Mouse (Mus musculus) limb, embryonic 10.5 days (tissue): ENCODE data around the gene Dab2ip. TPM values are rescaled to one million over a fixed set of nuclear protein-coding genes. Genes with fewer than 3 reads are reported as not detected.

Experiments
- DNase-seq: peaks from one replicate; pipeline ENCODE4 v3.0.0-alpha.2; 2017; ENCODE audit warnings: low spot score
- H3K27ac ChIP-seq: fragments of 300-500 bp; sonication (generic); 2 replicates; pipeline ENCODE4 v1.5.1; 2016; ENCODE audit warnings: mild to moderate bottlenecking
- H3K27me3 ChIP-seq: fragments of 300-500 bp; sonication (generic); 2 replicates; pipeline ENCODE4 v1.6.1; 2016; ENCODE audit warnings: low read depth, mild to moderate bottlenecking; ENCODE audit not compliant: poor library complexity, severe bottlenecking
- H3K36me3 ChIP-seq: fragments of 300-500 bp; sonication (generic); 2 replicates; pipeline ENCODE4 v1.6.1; 2016; ENCODE audit warnings: mild to moderate bottlenecking, moderate library complexity
- H3K4me1 ChIP-seq: fragments of 300-500 bp; sonication (generic); 2 replicates; pipeline ENCODE4 v1.6.1; 2016
- H3K4me3 ChIP-seq: fragments of 300-500 bp; sonication (generic); 2 replicates; pipeline ENCODE4 v1.5.1; 2016; ENCODE audit warnings: mild to moderate bottlenecking, moderate library complexity
- H3K9me3 ChIP-seq: fragments of 300-500 bp; sonication (generic); replicated peaks from 2 replicates; pipeline ENCODE4 v1.6.1; 2016; ENCODE audit warnings: mild to moderate bottlenecking
- WGBS: fragments of 180-500 bp; shearing (Covaris S2); methylation state at CpG from one replicate; pipeline ENCODE4 v1.1.7; 2016; 5-methylcytosine and 5-hydroxymethylcytosine counted together
- polyA plus RNA-seq: library from polyadenylated mRNA; unstranded; fragments of >200 nt; fragmentation: Nextera tagmentation; extraction: Ambion mirVana; gene quantifications from 2 replicates; pipeline ENCODE4 v1.2.1, GENCODE M21; 2016

The Dab2ip gene
- polyA plus RNA-seq, 1 experiment from 2014 or later = 49.7 TPM

DNA sequence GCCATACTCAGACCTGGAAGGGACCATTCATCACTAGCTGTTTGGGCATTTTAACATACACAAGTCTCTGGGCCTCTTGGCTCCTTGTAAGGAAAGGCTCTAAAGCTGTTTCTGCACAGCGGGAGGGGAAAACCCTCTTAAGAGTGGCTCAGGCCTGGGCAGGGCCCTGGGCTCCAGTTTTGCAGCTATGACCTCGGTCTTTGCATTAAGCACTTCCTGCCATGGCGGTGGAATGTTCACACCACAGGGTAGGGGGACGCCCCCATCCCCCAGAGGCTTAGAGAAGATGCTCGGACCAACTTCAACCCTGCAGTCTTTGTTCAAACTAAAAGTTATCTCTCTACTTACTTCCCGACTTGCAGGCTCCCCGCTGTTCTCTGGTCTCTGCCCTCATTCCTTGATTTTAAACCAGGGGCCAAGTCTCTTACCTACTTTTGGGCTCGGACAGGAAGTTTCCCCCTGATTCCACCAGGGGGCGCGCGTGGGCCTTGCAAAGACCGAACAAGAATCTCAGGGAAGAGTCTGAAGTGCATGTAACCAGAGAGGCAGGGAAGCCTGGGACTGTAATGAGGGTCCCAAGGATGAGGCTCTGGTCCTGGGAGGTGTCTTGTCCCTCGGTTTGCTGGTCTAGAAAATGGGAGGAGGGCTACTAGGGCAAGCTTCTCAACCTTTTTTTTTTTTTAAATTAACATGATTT lies 18.6 kb upstream of the Dab2ip start:
- no peaks in the 10 kb centered on the region for H3K9me3 ChIP-seq
- H3K27me3 ChIP-seq = no peaks in the 10 kb centered on the region
- peak overlapping the region; percentile 81 for H3K27ac ChIP-seq
- 8% methylated on average over 13 of the region's 13 CpGs for WGBS
- DNase-seq = peak; percentile 96
- H3K36me3 ChIP-seq = no peaks in the 10 kb centered on the region
- peaks cover 13% of the 10 kb centered on the region for H3K4me1 ChIP-seq
- H3K4me3 ChIP-seq = peak overlapping the region; percentile 25

DNA sequence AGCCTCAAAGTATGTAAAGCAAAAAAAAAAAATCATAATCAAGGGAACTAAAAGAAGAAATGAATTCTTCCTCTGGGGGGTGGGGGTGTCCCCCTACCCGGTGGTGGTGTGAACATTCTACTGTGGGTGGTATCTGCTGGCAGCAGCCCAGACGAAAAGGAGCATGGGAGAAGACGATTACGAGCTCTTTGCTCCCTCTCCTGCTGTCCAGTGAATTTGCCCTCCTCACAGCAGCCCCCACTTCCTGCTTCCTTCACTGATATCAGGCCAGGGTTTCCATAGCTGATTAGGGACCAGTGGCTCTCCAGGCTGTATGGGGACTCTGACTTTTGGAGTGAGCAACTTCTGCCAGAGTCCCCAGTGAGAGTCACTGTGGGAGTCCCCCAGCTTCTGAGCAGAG lies 17.3 kb upstream of the Dab2ip start:
- no peaks in the 10 kb centered on the region for H3K9me3 ChIP-seq
- H3K4me3 ChIP-seq = no peak overlapping the region
- DNase-seq = no peak
- peaks cover 23% of the 10 kb centered on the region for H3K4me1 ChIP-seq
- WGBS = 47% methylated on average over 4 of the region's 4 CpGs
- no peak overlapping the region for H3K27ac ChIP-seq
- H3K27me3 ChIP-seq = no peaks in the 10 kb centered on the region
- no peaks in the 10 kb centered on the region for H3K36me3 ChIP-seq

DNA sequence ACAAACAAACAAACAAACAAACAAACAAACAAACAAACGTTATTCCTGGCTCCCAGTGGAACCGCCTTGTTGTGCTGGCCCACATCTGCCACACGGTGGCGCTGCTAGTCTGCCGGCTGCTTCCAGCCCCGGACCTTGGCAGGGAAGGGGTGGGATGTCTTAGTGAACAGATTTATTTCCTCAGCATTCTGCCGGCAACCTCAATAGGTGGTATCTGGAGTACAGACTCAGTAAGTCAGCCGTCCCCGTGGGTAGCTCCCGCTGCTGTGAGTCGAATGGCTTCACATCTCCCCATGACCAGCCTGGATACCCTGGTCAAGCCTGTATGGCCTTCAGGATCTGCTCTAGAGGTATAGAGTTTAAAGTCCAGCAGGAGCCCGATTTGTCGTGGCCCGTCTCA lies 13.3 kb upstream of the Dab2ip start:
- H3K4me3 ChIP-seq = no peak overlapping the region; the same call in 1 of the 2 replicates
- H3K9me3 ChIP-seq = no peaks in the 10 kb centered on the region
- 13% methylated on average over 14 of the region's 14 CpGs for WGBS
- peaks cover 12% of the 10 kb centered on the region for H3K27me3 ChIP-seq
- H3K27ac ChIP-seq = no peak overlapping the region; the same call in 1 of the 2 replicates
- DNase-seq = peak; percentile 89
- H3K4me1 ChIP-seq = peaks cover 15% of the 10 kb centered on the region
- H3K36me3 ChIP-seq = no peaks in the 10 kb centered on the region

DNA sequence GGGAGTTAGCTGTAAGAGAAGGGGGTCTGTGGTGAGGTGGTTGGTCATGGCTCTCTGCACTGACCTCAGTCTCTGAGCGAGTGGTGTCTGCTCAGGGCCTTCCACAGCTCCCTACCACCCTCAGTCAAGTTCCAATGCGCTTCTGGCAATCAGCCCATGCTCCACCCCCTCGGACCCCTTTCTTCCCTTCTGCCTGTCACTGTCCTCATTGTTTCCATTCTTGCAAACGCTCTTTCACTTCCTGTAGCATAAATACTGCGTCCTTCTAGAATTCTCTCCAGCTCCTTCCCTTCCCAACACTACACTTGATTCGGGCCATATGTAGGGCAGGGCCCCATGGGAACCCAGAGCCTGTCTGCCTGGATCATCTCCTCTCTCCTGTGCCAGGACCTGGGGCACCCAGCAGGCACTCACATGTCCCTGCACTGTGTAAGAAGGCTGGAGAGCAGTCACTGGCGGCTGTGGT lies 12.9 kb upstream of the Dab2ip start:
- WGBS = 54% methylated on average over 7 of the region's 7 CpGs
- Histone ChIP-seq H3K4me1 (peaks cover 15% of the 10 kb centered on the region), H3K36me3 (no peaks in the 10 kb centered on the region), H3K4me3 (no peak overlapping the region; the same call in 1 of the 2 replicates), H3K9me3 (no peaks in the 10 kb centered on the region), H3K27ac (no peak overlapping the region; the same call in 1 of the 2 replicates), H3K27me3 (peaks cover 12% of the 10 kb centered on the region)
- no peak for DNase-seq

DNA sequence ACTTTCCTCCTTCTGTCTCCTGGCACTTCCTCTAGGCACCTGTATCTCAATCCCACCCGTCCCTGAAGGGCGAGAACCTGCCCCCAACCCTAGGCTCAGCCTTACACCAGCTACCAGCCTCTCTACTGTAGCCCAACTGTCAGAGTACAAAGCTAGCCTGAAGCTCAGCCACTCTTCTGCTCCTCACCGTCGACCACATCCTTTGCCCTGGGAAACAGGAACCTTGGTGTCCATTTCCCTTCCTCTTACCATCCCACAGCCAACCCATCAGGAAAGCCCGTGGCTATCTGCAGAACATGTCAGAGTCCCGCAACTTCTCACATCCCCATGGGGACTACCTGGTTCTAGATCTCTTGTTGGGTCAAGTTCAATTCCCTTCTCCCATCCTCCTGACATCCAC lies 11.6 kb upstream of the Dab2ip start:
- no peaks in the 10 kb centered on the region for H3K9me3 ChIP-seq
- no peaks in the 10 kb centered on the region for H3K36me3 ChIP-seq
- DNase-seq = no peak
- peaks cover 12% of the 10 kb centered on the region for H3K27me3 ChIP-seq
- H3K4me1 ChIP-seq = peaks cover 10% of the 10 kb centered on the region
- 87% methylated on average over 6 of the region's 6 CpGs for WGBS
- H3K4me3 ChIP-seq = no peak overlapping the region
- H3K27ac ChIP-seq = no peak overlapping the region

DNA sequence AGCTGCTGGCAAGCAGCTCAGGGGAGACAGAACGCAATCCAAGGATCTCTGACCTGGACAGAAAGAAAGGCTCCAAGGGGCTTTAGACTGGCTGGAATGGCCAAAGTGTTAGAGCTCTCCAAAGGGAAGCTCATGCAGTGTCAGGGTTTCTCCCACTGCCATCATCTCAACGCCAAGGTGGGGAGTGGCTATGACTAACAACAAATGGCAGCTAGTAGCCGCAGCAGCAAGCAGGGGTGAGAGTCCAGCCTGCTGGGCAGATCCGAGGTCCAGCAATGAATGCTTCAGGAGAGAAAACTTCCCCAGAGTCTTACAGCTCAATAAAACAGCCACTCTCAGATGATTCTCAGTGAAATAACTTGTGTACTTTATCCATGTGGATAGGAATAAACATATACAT lies 8.9 kb upstream of the Dab2ip start:
- no peak overlapping the region for H3K4me3 ChIP-seq
- H3K9me3 ChIP-seq = no peaks in the 10 kb centered on the region
- H3K4me1 ChIP-seq = peaks cover 10% of the 10 kb centered on the region
- H3K36me3 ChIP-seq = no peaks in the 10 kb centered on the region
- WGBS = 49% methylated on average over 4 of the region's 4 CpGs
- peaks cover 12% of the 10 kb centered on the region for H3K27me3 ChIP-seq
- H3K27ac ChIP-seq = no peak overlapping the region
- no peak for DNase-seq

DNA sequence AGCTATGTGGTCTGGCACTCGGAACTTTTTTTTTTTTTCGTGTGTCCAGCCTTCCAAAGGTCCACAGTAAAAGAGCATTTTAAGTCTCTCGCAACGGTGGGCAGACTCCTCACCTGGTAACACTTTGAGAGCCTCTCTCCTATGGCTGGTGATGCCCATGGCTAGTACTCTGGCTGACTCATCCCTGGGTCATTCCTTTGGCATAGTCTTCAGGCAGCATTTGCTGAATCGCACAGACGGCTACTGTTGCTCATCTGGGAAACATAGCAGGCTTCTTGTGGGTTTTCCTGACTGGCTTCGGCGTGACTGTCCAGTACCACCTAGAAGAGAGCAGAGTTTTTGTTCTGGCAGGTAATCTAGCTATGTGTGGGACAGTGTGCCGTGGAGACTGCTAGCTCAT lies 8.0 kb upstream of the Dab2ip start:
- WGBS = 86% methylated on average over 9 of the region's 9 CpGs
- no peaks in the 10 kb centered on the region for H3K36me3 ChIP-seq
- H3K9me3 ChIP-seq = no peaks in the 10 kb centered on the region

DNA sequence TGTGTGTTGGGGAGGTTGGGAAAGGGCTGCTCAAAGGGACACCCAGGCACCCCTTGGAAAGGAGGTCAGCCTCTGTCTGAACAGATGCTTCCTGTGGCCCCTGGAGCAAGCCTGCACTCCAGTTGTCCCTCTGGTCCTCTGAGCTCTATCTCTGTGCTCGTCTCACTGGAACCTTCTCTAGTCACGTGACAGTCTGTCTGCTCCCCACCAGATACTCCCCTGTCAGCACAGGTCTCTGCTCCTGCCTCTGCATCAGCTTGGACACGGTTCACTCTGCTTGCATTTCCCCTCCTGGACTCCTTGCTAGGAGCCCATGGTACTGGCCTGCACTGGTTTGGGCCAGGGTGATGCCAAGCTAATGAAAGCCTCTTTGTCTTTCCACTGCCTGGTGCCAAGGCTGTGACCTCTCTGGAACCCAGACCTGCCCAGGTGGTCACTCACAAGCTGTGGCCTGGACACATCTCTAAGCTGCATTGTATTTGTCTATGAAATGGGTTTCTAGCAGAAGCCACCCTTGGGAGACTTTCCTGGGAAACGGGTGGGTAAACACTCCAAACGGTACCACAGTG lies 1.1 kb upstream of the Dab2ip start:
- Histone ChIP-seq H3K27me3 (no peaks in the 10 kb centered on the region), H3K36me3 (no peaks in the 10 kb centered on the region), H3K4me3 (no peak overlapping the region), H3K27ac (peak overlapping the region; percentile 92), H3K9me3 (no peaks in the 10 kb centered on the region), H3K4me1 (peaks cover 48% of the 10 kb centered on the region)
- 79% methylated on average over 5 of the region's 5 CpGs for WGBS
- no peak for DNase-seq

More for the DNA sequence above, 8.0 kb upstream of the Dab2ip start:
- Histone ChIP-seq H3K4me1 (peaks cover 6% of the 10 kb centered on the region), H3K4me3 (no peak overlapping the region), H3K27me3 (peaks cover 12% of the 10 kb centered on the region), H3K27ac (0 out of 2 replicates have a peak overlapping the region, but pooled peaks have one; percentile 12)
- no peak for DNase-seq

DNA sequence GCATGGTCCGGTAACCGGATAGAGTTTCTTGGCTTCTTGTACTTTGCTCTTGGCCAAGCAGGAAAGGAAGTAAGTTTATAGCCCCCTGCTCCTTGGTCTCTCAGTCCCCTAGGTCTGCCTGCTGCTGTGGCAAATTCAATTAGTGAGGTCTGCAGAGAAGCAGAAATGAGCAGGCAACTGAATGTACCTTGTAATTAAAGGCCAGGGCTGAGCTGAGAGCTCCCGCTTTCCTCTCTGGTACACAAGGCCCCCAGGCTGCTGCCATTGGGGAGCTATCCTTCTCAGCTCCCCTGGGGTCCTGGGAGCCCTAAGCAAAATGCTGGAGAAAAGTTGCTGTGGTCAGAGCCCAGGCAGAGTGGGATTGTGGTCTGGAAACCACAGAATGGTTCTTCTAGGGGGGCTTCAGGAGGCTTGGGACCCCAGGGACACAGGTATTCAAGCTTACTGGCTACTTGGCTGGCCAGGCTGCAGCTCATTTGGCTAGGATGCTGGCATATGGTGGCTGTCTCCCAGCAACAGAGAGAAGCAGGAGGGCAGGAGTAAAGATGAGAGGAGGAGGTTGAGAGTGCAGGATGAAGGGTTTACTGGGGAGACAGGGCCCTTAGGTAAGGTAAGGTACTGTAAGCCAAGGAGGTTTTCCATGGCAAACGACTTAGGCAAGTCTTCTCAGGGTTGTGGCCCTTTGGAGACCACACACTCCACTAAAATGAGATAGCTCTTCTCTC lies 922 bp downstream of the Dab2ip start:
- H3K27me3 ChIP-seq = no peaks in the 10 kb centered on the region
- H3K36me3 ChIP-seq = no peaks in the 10 kb centered on the region
- WGBS = 53% methylated on average over 4 of the region's 4 CpGs
- H3K9me3 ChIP-seq = no peaks in the 10 kb centered on the region
- peak overlapping the region; percentile 36 for H3K4me3 ChIP-seq
- H3K4me1 ChIP-seq = peaks cover 48% of the 10 kb centered on the region
- peak overlapping the region; percentile 92 for H3K27ac ChIP-seq
- peak; percentile 53 for DNase-seq

DNA sequence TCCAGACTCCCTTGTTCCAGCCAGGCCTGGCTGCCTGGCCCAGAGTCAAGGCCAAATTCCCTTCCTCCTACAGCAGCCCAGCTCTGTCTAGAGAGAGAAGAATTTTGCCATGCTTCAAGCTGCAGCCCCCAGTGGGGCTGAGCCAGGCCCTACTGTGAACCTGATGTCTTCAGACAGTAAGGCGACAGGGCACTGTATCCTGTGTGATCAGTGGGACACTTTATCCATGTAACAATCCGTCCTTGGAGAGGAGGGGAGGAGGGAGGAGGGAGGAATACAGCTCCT lies 1.4 kb downstream of the Dab2ip start:
- Histone ChIP-seq H3K4me1 (peaks cover 48% of the 10 kb centered on the region), H3K4me3 (no peak overlapping the region), H3K27me3 (no peaks in the 10 kb centered on the region), H3K36me3 (no peaks in the 10 kb centered on the region), H3K27ac (peak overlapping the region; percentile 92), H3K9me3 (no peaks in the 10 kb centered on the region)
- WGBS = 55% methylated on average over 2 of the region's 2 CpGs
- no peak for DNase-seq

DNA sequence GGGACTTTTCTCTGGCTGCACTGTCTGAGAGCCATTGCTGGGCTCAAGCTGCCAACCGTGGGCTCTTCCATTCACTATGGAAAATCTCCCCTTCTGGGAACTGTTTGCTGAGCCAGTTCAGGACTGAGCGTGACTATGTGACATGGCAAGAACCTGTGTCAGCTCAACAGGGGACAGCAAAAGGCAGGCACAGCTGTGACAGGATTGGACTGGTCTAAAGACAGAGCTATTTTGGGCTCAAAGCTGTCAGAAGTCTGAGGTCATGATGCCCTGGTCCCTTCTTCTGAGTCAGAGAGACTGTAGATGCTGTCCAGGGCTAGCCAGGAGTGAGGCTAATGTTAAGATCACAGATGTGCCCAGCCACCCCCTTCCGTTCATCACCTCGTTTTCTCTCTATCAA lies 5.7 kb downstream of the Dab2ip start:
- DNase-seq = no peak
- H3K27ac ChIP-seq = no peak overlapping the region
- no peaks in the 10 kb centered on the region for H3K36me3 ChIP-seq
- H3K9me3 ChIP-seq = no peaks in the 10 kb centered on the region
- H3K27me3 ChIP-seq = no peaks in the 10 kb centered on the region
- 84% methylated on average over 4 of the region's 4 CpGs for WGBS
- no peak overlapping the region for H3K4me3 ChIP-seq
- H3K4me1 ChIP-seq = peaks cover 25% of the 10 kb centered on the region

DNA sequence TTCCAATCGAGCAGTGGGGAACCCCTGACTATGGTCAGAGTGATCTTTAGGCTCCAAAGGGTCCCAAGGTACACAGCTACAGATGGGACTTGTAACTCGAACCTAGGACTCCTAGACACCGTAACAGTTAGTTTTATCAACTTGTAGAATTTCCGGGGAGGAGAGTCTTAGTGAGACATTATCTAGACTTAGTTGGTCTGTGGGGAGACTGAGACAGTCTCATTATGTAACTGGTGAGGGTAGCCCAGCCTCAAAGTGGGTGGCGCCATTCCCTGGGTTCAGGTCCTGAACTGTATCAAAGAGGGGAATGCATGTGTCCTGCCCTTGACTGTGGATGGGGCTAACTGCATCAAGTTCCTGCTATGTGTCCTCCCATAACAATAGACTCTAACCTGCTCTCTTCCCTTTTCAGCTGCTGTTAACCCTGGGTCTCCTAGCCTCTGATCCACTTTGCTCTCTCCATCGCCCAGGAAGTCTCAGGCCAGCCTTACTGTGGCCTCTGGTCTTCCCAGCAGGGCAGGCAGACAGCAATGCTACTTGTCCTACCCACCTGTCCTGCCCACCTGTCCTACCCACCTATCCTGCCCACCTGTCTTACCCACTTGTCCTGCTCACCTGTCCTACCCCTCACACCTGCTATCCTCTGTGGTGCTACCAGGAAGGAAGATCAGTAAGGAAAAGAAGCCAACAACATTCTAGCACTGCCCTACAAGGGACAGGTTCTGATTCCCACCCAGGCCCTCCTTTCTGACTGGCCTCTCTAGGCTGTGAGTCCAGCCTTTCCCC lies 7.2 kb downstream of the Dab2ip start:
- Histone ChIP-seq H3K36me3 (no peaks in the 10 kb centered on the region), H3K4me1 (peaks cover 10% of the 10 kb centered on the region; the same call in 1 of the 2 replicates), H3K27ac (no peak overlapping the region), H3K27me3 (no peaks in the 10 kb centered on the region), H3K9me3 (no peaks in the 10 kb centered on the region), H3K4me3 (no peak overlapping the region)
- 93% methylated on average over 6 of the region's 6 CpGs for WGBS
- no peak for DNase-seq
